Mouse (Mus musculus) A20 (cell line): Measurements from ENCODE around the gene Clca3a2.
"Not testable (repeated sequence)": the region's sequence is repeated elsewhere in the genome, so short reads cannot be mapped to it uniquely, and the experiment has no call there.

Experiments
- DNase-seq: peaks from one replicate; pipeline ENCODE4 v3.0.0-alpha.2; 2011; ENCODE audit warnings: low read depth, low spot score

Clca3a2 gene

DNA sequence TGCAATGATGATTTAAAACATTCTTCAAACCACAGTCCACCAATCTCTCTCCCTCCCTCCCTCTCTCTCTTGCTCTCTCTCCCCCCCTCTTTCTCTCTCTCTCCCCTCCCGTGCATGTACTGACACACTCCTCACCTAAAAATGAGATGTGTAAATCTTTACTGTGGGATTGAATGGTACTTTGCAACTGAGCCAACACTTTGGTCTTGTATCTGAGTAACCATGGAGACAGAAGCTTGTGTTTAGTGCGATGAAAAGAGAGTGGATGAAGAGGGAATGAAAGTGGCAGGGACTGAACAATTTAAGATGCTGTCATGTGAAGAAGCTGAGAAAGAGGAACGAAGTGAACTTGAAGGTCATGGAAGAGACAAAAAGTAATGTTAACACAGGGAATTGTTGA is 71.6 kb downstream of the Clca3a2 start:
- not testable (repeated sequence) for DNase-seq
